Mouse (Mus musculus): ENCODE data around the gene H2-Q4.
"Not testable (repeated sequence)": the region's sequence is repeated elsewhere in the genome, so short reads cannot be mapped to it uniquely, and the experiment has no call there.

GRCm38 (mm10) chr17:35389796-35390195 lies 10.4 kb downstream of the H2-Q4 start:
- TF ChIP-seq CTCF (IDR thresholded peaks at IDR 0.05; ENCODE audit: extremely low read depth, insufficient read depth, insufficient read length, insufficient replicate concordance): peak; percentile 46; the same call in 1 of the 2 replicates
- not testable (repeated sequence) for TF ChIP-seq POLR2A (IDR thresholded peaks at IDR 0.05; ENCODE audit: low read depth, low read length)
